Mouse (Mus musculus): Measurements from ENCODE around the gene Rnf223.

The Rnf223 gene

GRCm38 (mm10) chr4:156130436-156130835 lies at the start of gene Rnf223:
Gene Rnf223, plus strand, starts transcription at chr4:156130513.
- in situ Hi-C loops (cut with MboI, MseI), result no loop called here

- in situ Hi-C loops (cut with MboI, MseI), result no loop called here
These were observed 47.6 kb upstream of the Rnf223 start for GRCm38 (mm10) chr4:156082621-156083234.

GRCm38 (mm10) chr4:156083348-156083747 lies 47.0 kb upstream of the Rnf223 start:
- in situ Hi-C loops (cut with MboI, MseI), result no loop called here

- in situ Hi-C loops (cut with MboI, MseI), result no loop called here
These were observed 46.0 kb upstream of the Rnf223 start for GRCm38 (mm10) chr4:156084096-156084879.

GRCm38 (mm10) chr4:156085256-156085655 lies 45.1 kb upstream of the Rnf223 start:
- in situ Hi-C loops (cut with MboI, MseI), result loop anchor here in 1 of 2 experiments (5.0 kb wide), 1 partner anchor 77 kb away; no protein-coding TSS in a partner anchor

GRCm38 (mm10) chr4:156087398-156088087 lies 42.8 kb upstream of the Rnf223 start:
- in situ Hi-C loops (cut with MboI, MseI), result loop anchor here in 1 of 2 experiments (5.0 kb wide), 1 partner anchor 75 kb away; no protein-coding TSS in a partner anchor

- in situ Hi-C loops (cut with MboI, MseI), result loop anchor here in 1 of 2 experiments (5.0 kb wide), 1 partner anchor 49 kb away; no protein-coding TSS in a partner anchor
These were observed 39.1 kb upstream of the Rnf223 start for GRCm38 (mm10) chr4:156091236-156091635.

GRCm38 (mm10) chr4:156092765-156093164 lies 37.5 kb upstream of the Rnf223 start:
- in situ Hi-C loops (cut with MboI, MseI), result loop anchor here in 1 of 2 experiments (5.0 kb wide), 1 partner anchor 50 kb away; no protein-coding TSS in a partner anchor

- in situ Hi-C loops (cut with MboI, MseI), result loop anchor here in 1 of 2 experiments (5.0 kb wide), 1 partner anchor 51 kb away; no protein-coding TSS in a partner anchor
These were observed 36.6 kb upstream of the Rnf223 start for GRCm38 (mm10) chr4:156093758-156094157.

- in situ Hi-C loops (cut with MboI, MseI), result loop anchor here in 1 of 2 experiments (5.0 kb wide), 1 partner anchor 129 kb away; no protein-coding TSS in a partner anchor
These were observed 34.1 kb upstream of the Rnf223 start for GRCm38 (mm10) chr4:156096191-156096590.

GRCm38 (mm10) chr4:156097770-156098366 lies 32.4 kb upstream of the Rnf223 start:
- in situ Hi-C loops (cut with MboI, MseI), result loop anchor here in 1 of 2 experiments (5.0 kb wide), 1 partner anchor 131 kb away; no protein-coding TSS in a partner anchor

GRCm38 (mm10) chr4:156099427-156099826 lies 30.9 kb upstream of the Rnf223 start:
- in situ Hi-C loops (cut with MboI, MseI), result loop anchor here in 1 of 2 experiments (5.0 kb wide), 1 partner anchor 132 kb away; no protein-coding TSS in a partner anchor

GRCm38 (mm10) chr4:156100501-156100900 lies 29.8 kb upstream of the Rnf223 start:
- in situ Hi-C loops (cut with MboI, MseI), result no loop called here

GRCm38 (mm10) chr4:156101481-156101903 lies 28.8 kb upstream of the Rnf223 start:
- in situ Hi-C loops (cut with MboI, MseI), result no loop called here

- in situ Hi-C loops (cut with MboI, MseI), result no loop called here
These were observed 27.0 kb upstream of the Rnf223 start for GRCm38 (mm10) chr4:156103342-156103741.

GRCm38 (mm10) chr4:156108606-156109546 lies 21.4 kb upstream of the Rnf223 start:
- in situ Hi-C loops (cut with MboI, MseI), result no loop called here

- in situ Hi-C loops (cut with MboI, MseI), result no loop called here
These were observed 20.6 kb upstream of the Rnf223 start, which contains the start of gene 9430015G10Rik for GRCm38 (mm10) chr4:156109570-156110331. Gene 9430015G10Rik, plus strand, starts transcription at chr4:156109982.

- in situ Hi-C loops (cut with MboI, MseI), result no loop called here
These were observed 6.2 kb upstream of the Rnf223 start for GRCm38 (mm10) chr4:156124077-156124476.

GRCm38 (mm10) chr4:156125393-156125792 lies 4.9 kb upstream of the Rnf223 start:
- in situ Hi-C loops (cut with MboI, MseI), result loop anchor here (5.0 kb wide), 2 partner anchors 62 to 122 kb away; no protein-coding TSS in a partner anchor
